Mouse (Mus musculus) erythroblast, embryonic 14.5 days (primary cell): ENCODE data around the gene Tspan3.

Experiments
- GATA1 ChIP-seq: IDR thresholded peaks from 2 replicates; pipeline ENCODE4 v1.6.1; 2012; ENCODE audit warnings: low read length, inconsistent platforms, mixed read lengths
- TAL1 ChIP-seq: IDR thresholded peaks from 3 replicates; pipeline ENCODE4 v1.6.1; 2012; ENCODE audit warnings: low read length, inconsistent platforms, mixed read lengths

DNA sequence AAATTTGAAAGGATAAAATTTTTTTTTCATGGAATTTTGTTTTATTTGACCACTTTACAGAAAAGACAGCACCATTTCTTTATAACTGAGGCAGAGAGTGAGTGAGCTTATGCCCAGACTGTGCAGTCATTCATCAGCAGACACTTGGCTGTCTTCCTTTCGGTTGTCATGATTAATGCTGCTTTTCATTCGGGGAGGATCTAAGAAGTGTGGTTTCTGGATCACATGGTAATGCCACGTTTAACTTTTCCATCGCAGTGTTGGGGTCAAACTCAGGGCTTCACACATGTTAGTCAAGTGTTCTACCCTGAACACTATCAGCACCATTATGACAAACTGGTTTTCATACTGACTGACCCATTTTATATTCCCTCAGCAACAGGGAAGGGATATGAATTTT is 64.3 kb downstream of the Tspan3 start:
- TF ChIP-seq GATA1 (no peak), TAL1 (no peak)
